Mouse (Mus musculus): Measurements from ENCODE around the gene Evi2.

The Evi2 gene

GRCm38 (mm10) chr11:79530333-79530761 is at the start of gene Evi2, which contains the start of gene Evi2a:
Evi2 (minus strand) TSS chr11:79530589.
Evi2a (minus strand) TSS chr11:79530609.
- DNase-seq: peak; percentile 77

GRCm38 (mm10) chr11:79577741-79578140 is 47.4 kb upstream of the Evi2 start:
- DNase-seq: peak; percentile 65

GRCm38 (mm10) chr11:79575383-79576073 is 45.1 kb upstream of the Evi2 start:
- DNase-seq: no peak

- DNase-seq: no peak
Observed at GRCm38 (mm10) chr11:79573836-79574235, 43.4 kb upstream of the Evi2 start.

- no peak for DNase-seq
Observed at GRCm38 (mm10) chr11:79570319-79570718, 39.9 kb upstream of the Evi2 start.

GRCm38 (mm10) chr11:79568197-79568911 is 38.0 kb upstream of the Evi2 start:
- DNase-seq: no peak

- no peak for DNase-seq
Observed at GRCm38 (mm10) chr11:79566947-79567346, 36.6 kb upstream of the Evi2 start.

- DNase-seq: no peak
Observed at GRCm38 (mm10) chr11:79563493-79563892, 33.1 kb upstream of the Evi2 start.

GRCm38 (mm10) chr11:79560536-79560935 is 30.1 kb upstream of the Evi2 start:
- no peak for DNase-seq

GRCm38 (mm10) chr11:79552622-79553021 is 22.2 kb upstream of the Evi2 start:
- DNase-seq: no peak

GRCm38 (mm10) chr11:79536293-79536692 is 5.9 kb upstream of the Evi2 start:
- no peak for DNase-seq

- no peak for DNase-seq
Observed at GRCm38 (mm10) chr11:79535554-79535953, 5.2 kb upstream of the Evi2 start.

GRCm38 (mm10) chr11:79533950-79534690 is 3.7 kb upstream of the Evi2 start:
- peak; percentile 49 for DNase-seq

- DNase-seq: no peak
Observed at GRCm38 (mm10) chr11:79533311-79533710, 2.9 kb upstream of the Evi2 start.

GRCm38 (mm10) chr11:79531485-79531884 is 1.1 kb upstream of the Evi2 start:
- no peak for DNase-seq

GRCm38 (mm10) chr11:79530774-79531173 is 385 bp upstream of the Evi2 start:
- no peak for DNase-seq

- peak; percentile 32 for DNase-seq
Observed at GRCm38 (mm10) chr11:79529736-79530135, 653 bp downstream of the Evi2 start.

GRCm38 (mm10) chr11:79529226-79529625 is 1.2 kb downstream of the Evi2 start:
- no peak for DNase-seq

GRCm38 (mm10) chr11:79528601-79529000 is 1.8 kb downstream of the Evi2 start:
- no peak for DNase-seq

- peak; percentile 63 for DNase-seq
Observed at GRCm38 (mm10) chr11:79527739-79528384, 2.5 kb downstream of the Evi2 start.

GRCm38 (mm10) chr11:79527015-79527738 is 3.2 kb downstream of the Evi2 start:
- peak; percentile 62 for DNase-seq

- no peak for DNase-seq
Observed at GRCm38 (mm10) chr11:79526549-79526948, 3.8 kb downstream of the Evi2 start.

- DNase-seq: no peak
Observed at GRCm38 (mm10) chr11:79524310-79524575, 6.1 kb downstream of the Evi2 start.

Data from layer of hippocampus, adult 9-11 months (tissue).